Mouse (Mus musculus) kidney, embryonic 16.5 days (tissue): ENCODE results near the gene Akt2. TPM values are rescaled to one million over a fixed set of nuclear protein-coding genes. Genes with fewer than 3 reads are reported as not detected.

Experiments used
- ATAC-seq: fragments of 200-750 bp; cut with Nextera tagmentation; 2 replicates; pipeline ENCODE4 v1.8.0; 2017; ENCODE audit warnings: moderate TSS enrichment; ENCODE audit not compliant: low FRiP score, low TSS enrichment
- H3K27ac ChIP-seq: fragments of 300-500 bp; sonication (generic); 2 replicates; pipeline ENCODE4 v1.5.1; 2014; ENCODE audit warnings: low read length
- H3K27me3 ChIP-seq: fragments of 300-500 bp; sonication (generic); 2 replicates; pipeline ENCODE4 v1.6.1; 2014; ENCODE audit warnings: low read length, control low read depth, mixed read lengths; ENCODE audit not compliant: insufficient read depth
- H3K36me3 ChIP-seq: fragments of 300-500 bp; sonication (generic); 2 replicates; pipeline ENCODE4 v1.6.1; 2014; ENCODE audit warnings: low read length, control low read depth, mixed read lengths; ENCODE audit not compliant: insufficient read depth
- H3K4me1 ChIP-seq: fragments of 300-500 bp; sonication (generic); 2 replicates; pipeline ENCODE4 v1.6.1; 2014; ENCODE audit warnings: low read length, control low read depth, mixed read lengths; ENCODE audit not compliant: insufficient read depth
- H3K4me2 ChIP-seq: fragments of 300-500 bp; sonication (generic); replicated peaks from 2 replicates; pipeline ENCODE4 v1.6.1; 2014; ENCODE audit warnings: low read depth, low read length
- H3K4me3 ChIP-seq: fragments of 300-500 bp; sonication (generic); 2 replicates; pipeline ENCODE4 v1.5.1; 2014; ENCODE audit warnings: mild to moderate bottlenecking, low read length
- H3K9ac ChIP-seq: fragments of 300-500 bp; sonication (generic); replicated peaks from 2 replicates; pipeline ENCODE4 v1.6.1; 2014; ENCODE audit warnings: low read length
- H3K9me3 ChIP-seq: fragments of 300-500 bp; sonication (generic); 2 replicates; pipeline ENCODE4 v1.6.1; 2016; ENCODE audit warnings: low read length, control low read depth
- WGBS: fragments of 180-500 bp; shearing (Covaris S2); extraction: QIAGEN DNeasy Blood & Tissue Kit; methylation state at CpG from one replicate; pipeline ENCODE4 v1.1.7; 2014; 5-methylcytosine and 5-hydroxymethylcytosine counted together
- polyA plus RNA-seq: library from polyadenylated mRNA; unstranded; fragments of >200 nt; fragmentation: Nextera tagmentation; extraction: Ambion mirVana; gene quantifications from 2 replicates; pipeline ENCODE4 v1.2.1, GENCODE M21; 2015

The Akt2 gene
- polyA plus RNA-seq: 110 and 112 TPM in 2 replicates

DNA sequence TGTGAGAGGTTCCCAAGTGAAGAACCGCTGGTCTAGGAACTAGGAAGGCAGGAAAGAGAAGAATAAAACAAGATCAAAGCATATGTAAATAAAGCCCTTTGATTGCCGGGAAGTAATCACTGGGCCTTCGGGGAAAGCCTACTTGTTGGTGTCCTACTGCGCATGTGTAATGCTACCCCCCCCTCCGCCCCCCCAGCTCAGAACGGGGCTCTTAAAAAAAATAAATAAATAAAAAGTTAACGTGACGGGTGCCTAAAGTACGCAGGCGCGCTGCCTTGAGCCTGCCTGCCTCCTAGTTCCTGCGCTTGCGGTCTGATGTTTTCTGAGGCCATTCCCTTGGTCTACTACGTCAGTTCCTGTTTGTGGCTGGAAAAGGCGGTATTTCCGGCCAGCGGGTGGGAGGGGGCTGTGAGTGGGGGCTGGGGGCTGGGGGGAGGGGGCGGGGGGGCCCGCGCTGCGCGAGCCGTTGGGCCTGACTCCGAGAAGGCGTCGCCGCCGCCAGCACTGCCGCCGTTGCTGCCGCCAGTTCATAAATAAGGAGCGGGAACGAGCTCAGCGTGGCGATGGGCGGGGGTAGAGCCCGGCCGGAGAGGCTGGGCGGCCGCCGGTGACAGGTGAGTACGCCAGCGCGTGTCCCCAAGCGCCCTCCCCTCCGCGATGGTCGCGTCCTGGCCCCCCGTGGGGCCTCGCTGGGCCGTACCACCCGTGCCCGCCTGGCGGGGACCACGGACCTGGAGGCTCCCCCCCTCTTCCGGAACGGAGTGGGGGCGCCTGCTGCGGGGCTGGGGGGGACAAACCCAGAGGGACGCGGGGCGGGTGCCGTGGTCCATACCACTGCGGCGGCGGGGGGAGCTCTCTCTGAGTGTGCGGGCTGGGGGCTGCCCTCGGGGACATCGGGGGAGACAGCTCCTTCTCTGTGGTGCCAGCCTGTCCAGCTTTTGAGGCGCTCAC is at the start of gene Akt2:
TSS of gene Akt2 (plus strand) at position 287 of the 951 bp plus-strand sequence.
- ATAC-seq: peak; percentile 95
- WGBS: under 1% methylated on average over 67 of the region's 71 CpGs

DNA sequence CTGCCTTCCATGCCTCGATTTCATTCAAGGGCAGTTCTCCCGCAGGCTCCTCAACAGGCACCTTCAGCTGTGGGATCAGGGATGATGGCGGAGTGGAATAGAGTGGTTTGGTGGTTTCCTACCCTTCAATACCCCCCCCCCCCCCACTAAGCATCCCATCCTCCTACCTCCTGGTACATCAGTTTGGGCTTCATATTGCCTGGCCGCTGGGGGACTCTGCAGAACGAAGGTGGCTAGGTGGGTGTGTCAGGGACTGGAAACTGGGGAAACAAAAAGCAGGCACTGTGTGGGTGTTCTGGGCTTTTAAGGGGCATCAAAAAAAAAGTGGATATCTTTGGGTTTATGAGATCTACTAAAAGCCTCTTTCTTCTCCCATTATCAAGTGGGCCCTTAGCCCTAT is 49.4 kb upstream of the Akt2 start:
- no peak for ATAC-seq
- H3K9ac ChIP-seq: peak overlapping the region; percentile 78
- no peaks in the 10 kb centered on the region for H3K27me3 ChIP-seq
- WGBS: 64% methylated on average over 5 of the region's 5 CpGs
- no peaks in the 10 kb centered on the region for H3K9me3 ChIP-seq
- H3K4me2 ChIP-seq: peak overlapping the region; percentile 96
- no peaks in the 10 kb centered on the region; the same call in 1 of the 2 replicates for H3K36me3 ChIP-seq
- H3K4me1 ChIP-seq: peaks cover 13% of the 10 kb centered on the region
- peak overlapping the region; percentile 58 for H3K4me3 ChIP-seq
- H3K27ac ChIP-seq: no peak overlapping the region

More for the DNA sequence above, at the start of gene Akt2:
- Histone ChIP-seq H3K4me3 (peak within 1 kb of the TSS; percentile 71), H3K36me3 (no peaks in the 10 kb centered on the region), H3K4me1 (peaks cover 28% of the 10 kb centered on the region), H3K9ac (peak within 1 kb of the TSS; percentile 82), H3K27me3 (no peaks in the 10 kb centered on the region), H3K4me2 (peak within 1 kb of the TSS; percentile 68), H3K9me3 (no peaks in the 10 kb centered on the region), H3K27ac (peak within 1 kb of the TSS; percentile 98)

DNA sequence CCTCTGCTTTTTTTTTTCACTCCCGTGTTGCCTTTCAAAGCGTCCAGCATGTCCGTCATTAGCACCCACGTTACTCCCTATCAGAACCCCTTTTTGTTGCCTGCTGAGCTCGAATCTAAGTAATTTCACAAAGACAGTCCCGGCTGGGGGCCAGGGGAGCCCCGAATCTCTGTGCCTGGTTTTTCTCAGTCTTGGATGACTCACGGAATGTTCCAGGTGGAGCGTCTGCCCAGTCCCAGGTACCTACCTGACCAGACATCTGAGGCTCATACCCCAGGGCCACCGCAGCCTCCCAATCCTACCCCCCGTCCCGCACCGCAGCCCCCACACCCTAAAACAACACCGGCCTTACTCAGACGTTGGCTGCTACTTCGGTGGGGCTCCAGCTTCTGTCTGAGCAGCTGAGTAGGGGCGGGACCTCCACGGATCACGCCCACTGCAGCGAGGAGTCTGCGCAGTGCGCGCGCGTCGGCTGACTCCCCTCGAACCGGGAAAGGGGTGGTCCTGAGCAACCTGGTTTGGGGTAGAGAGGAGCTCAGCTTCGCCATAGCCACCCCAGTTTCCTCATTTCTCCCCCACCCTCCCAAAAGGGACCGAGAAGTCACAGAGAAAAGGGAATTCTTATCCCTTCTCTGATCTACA is 48.8 kb upstream of the Akt2 start:
- Histone ChIP-seq H3K9ac (peak overlapping the region; percentile 78), H3K4me2 (peak overlapping the region; percentile 96), H3K9me3 (no peaks in the 10 kb centered on the region), H3K27ac (peak overlapping the region; percentile 43; the same call in 1 of the 2 replicates), H3K4me1 (peaks cover 13% of the 10 kb centered on the region), H3K4me3 (peak overlapping the region; percentile 58), H3K27me3 (no peaks in the 10 kb centered on the region), H3K36me3 (no peaks in the 10 kb centered on the region; the same call in 1 of the 2 replicates)
- ATAC-seq: peak; percentile 95
- WGBS: 2% methylated on average over 30 of the region's 30 CpGs

DNA sequence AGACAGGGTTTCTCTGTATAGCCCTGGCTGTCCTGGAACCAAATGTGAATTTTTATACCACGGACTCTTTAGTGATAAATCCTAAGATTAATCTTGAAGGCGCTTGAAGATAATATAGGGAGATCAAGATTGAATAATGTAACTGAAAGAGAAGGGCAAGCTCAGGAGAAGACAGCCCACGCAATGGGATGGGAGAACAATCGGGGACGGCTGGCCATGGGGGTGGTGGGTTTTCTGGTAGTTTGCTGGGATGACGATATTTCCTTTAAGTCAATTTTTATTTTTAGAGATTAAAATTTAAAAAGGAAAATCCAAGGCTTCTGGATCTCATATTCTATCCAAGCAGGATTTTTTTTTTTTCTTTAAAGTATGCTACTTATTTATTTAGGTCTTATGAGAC is 48.3 kb upstream of the Akt2 start:
- H3K36me3 ChIP-seq: no peaks in the 10 kb centered on the region; the same call in 1 of the 2 replicates
- H3K27ac ChIP-seq: peak overlapping the region; percentile 43; the same call in 1 of the 2 replicates
- peaks cover 13% of the 10 kb centered on the region for H3K4me1 ChIP-seq
- peak overlapping the region; percentile 96 for H3K4me2 ChIP-seq
- 50% methylated on average over 6 of the region's 6 CpGs for WGBS
- no peaks in the 10 kb centered on the region for H3K27me3 ChIP-seq
- ATAC-seq: 0 out of 2 replicates have a peak, but pooled peaks have one; percentile 1
- H3K9ac ChIP-seq: peak overlapping the region; percentile 78
- no peaks in the 10 kb centered on the region for H3K9me3 ChIP-seq
- peak overlapping the region; percentile 58 for H3K4me3 ChIP-seq

DNA sequence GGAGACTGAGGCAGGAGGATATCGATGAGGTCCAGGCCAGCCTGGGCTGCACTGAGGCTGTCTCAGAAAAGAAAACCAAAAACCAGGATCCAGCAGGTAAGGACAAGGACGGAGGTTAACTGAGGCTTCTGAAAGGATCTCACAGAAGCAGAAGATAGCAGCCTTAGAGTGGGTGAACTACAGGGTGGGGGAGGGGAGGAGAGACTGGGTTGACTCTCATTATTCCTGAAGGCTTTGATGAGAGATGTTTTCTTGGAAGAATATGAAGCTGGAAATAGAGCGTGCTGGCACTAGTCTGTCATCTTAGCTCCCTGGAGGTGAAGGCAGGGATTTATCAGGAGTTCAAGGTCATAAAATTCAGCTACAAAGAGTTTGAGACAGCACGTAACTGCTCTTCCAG is 47.5 kb upstream of the Akt2 start:
- Histone ChIP-seq H3K4me3 (no peak overlapping the region), H3K9ac (no peak overlapping the region), H3K9me3 (no peaks in the 10 kb centered on the region), H3K27me3 (no peaks in the 10 kb centered on the region), H3K27ac (peak overlapping the region; percentile 15; the same call in 1 of the 2 replicates), H3K4me1 (peaks cover 13% of the 10 kb centered on the region), H3K36me3 (no peaks in the 10 kb centered on the region; the same call in 1 of the 2 replicates), H3K4me2 (no peak overlapping the region)
- no peak for ATAC-seq
- WGBS: 83% methylated on average over 4 of the region's 4 CpGs

DNA sequence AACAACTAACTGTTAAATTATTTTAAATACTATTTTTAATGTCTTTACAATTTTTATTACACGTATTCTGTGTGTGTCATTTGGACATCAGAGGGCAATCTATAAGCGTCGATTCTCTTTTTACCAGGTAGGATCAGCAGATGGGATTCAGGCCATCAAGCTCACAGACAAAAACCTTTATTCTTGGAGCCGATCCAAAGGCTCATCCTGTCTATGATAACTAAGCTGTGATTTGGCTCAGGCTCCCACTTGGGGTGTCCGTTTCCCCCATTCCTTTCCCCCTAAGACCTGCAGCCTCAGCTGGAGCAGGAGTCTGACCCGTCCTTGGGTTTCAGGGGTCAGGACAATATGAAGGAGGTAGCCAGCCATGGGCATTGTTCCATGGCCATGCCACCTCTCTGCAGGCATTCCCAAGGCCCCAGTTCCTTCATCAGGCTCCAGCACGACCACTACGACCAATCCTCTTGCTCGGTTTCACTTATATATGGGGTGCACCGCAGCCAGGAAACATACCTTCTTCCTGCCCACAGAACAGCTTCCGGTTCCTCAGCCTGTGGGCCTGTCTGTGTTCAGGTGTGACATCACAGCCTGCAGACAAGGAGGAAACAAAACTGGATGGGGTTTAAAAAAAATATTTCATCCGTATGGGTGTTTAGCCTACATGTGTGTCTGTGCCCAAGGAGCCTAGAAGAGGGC is 46.5 kb upstream of the Akt2 start:
- H3K27ac ChIP-seq: no peak overlapping the region
- no peaks in the 10 kb centered on the region; the same call in 1 of the 2 replicates for H3K36me3 ChIP-seq
- H3K9me3 ChIP-seq: no peaks in the 10 kb centered on the region
- H3K4me2 ChIP-seq: no peak overlapping the region
- H3K9ac ChIP-seq: peak overlapping the region; percentile 26; the same call in 1 of the 2 replicates
- peaks cover 13% of the 10 kb centered on the region for H3K4me1 ChIP-seq
- ATAC-seq: no peak
- no peaks in the 10 kb centered on the region for H3K27me3 ChIP-seq
- 78% methylated on average over 12 of the region's 12 CpGs for WGBS
- no peak overlapping the region for H3K4me3 ChIP-seq

DNA sequence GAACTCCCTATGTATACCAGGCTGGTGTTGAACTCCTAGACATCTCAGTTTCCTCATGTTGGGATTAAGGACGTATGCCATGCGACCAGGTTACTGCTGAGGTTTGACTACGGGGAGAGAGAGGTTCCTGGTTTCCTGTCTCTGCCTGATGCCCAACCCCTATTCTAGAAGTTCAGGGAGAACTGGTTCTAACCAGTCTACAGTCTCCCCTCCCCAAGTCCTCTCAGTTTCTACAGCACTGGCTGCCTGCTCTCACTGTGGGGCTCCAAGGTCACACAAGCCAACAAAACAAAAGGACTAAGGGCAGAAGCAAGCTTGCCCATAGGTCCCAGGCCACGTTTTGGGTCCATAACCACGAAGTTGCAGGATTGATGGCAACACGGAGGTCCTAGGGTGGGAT is 41.8 kb upstream of the Akt2 start:
- Histone ChIP-seq H3K9ac (0 out of 2 replicates have a peak overlapping the region, but pooled peaks have one; percentile 31), H3K27ac (peak overlapping the region; percentile 50; the same call in 1 of the 2 replicates), H3K4me1 (peaks cover 19% of the 10 kb centered on the region), H3K9me3 (no peaks in the 10 kb centered on the region), H3K27me3 (no peaks in the 10 kb centered on the region), H3K36me3 (no peaks in the 10 kb centered on the region), H3K4me2 (no peak overlapping the region), H3K4me3 (no peak overlapping the region)
- 68% methylated on average over 6 of the region's 6 CpGs for WGBS
- no peak for ATAC-seq

DNA sequence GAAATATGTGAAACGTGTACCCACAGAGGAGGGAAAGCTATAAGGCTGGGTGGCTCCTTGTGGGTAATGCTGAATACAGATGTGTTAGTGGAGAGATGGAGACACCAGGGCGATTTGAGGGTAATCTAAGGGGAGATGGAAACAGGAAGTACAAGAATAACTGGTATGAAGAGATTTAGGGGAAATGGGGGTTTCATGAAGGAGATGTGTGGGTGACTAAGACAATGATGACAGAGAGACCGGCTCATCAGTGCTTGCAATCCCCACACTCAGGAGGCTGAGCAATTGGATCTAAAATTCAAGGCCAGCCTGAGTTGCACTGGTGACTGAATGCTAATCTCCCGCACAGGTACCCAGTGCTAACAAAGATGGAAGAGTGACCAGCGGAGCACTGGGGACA is 39.3 kb upstream of the Akt2 start:
- ATAC-seq: no peak
- H3K9ac ChIP-seq: peak overlapping the region; percentile 78
- 50% methylated on average over 5 of the region's 5 CpGs for WGBS
- peak overlapping the region; percentile 66 for H3K4me3 ChIP-seq
- H3K36me3 ChIP-seq: peaks cover 7% of the 10 kb centered on the region
- H3K27me3 ChIP-seq: no peaks in the 10 kb centered on the region
- H3K9me3 ChIP-seq: no peaks in the 10 kb centered on the region
- H3K27ac ChIP-seq: 0 out of 2 replicates have a peak overlapping the region, but pooled peaks have one; percentile 28
- peaks cover 15% of the 10 kb centered on the region for H3K4me1 ChIP-seq
- peak overlapping the region; percentile 83 for H3K4me2 ChIP-seq

DNA sequence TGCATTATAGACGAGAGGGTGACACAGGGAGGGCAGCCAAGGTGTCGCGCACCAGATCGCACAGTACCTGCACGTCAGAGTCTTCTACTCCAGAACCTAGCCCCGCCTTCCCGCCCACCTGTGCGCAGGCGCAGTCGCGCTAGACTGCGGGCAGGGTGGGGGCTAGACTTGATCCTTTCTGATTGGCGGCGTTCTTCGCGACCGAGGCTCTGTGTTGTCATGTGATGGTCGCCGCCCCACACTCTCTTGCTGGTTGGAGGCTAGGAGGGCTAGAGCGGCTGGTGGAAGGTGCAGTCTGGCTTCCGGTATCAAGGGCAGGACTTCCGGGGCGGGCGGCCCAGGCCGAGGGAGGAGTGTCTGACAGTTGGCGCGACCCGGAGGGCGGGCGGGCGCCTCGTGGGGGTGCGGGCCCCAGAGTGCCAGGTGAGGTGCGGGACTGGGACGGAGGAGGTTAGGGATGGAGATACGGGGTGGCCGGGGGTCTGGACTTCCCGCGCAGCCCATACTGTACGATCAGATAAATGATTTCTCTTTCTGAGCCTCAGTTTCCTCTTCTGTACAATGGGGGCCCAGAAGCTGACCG is 38.3 kb upstream of the Akt2 start, which contains the start of the genes Pld3 and 2310022A10Rik:
TSS of gene Pld3 (minus strand) at position 288 of the 583 bp plus-strand sequence.
TSS of gene 2310022A10Rik (plus strand) at position 303 of the 583 bp plus-strand sequence.
- peak; percentile 100 for ATAC-seq

More for the DNA sequence above, 38.3 kb upstream of the Akt2 start, which contains the start of the genes Pld3 and 2310022A10Rik:
- H3K27ac ChIP-seq: peak within 1 kb of the TSS; percentile 28
- H3K9ac ChIP-seq: peak within 1 kb of the TSS; percentile 78
- peak within 1 kb of the TSS; percentile 66 for H3K4me3 ChIP-seq
- H3K9me3 ChIP-seq: no peaks in the 10 kb centered on the region
- WGBS: under 1% methylated on average over 40 of the region's 41 CpGs
- peaks cover 7% of the 10 kb centered on the region for H3K36me3 ChIP-seq
- H3K27me3 ChIP-seq: no peaks in the 10 kb centered on the region
- H3K4me1 ChIP-seq: peaks cover 15% of the 10 kb centered on the region
- peak within 1 kb of the TSS; percentile 83 for H3K4me2 ChIP-seq
